Mouse (Mus musculus) kidney, postnatal 25 days (tissue): ENCODE measurements around the gene Palm2.

Source experiments
- DNase-seq, 2 experiments: peaks; one replicate each; pipeline ENCODE4 v3.0.0; 2021; ENCODE audit warnings: mixed read lengths in 2 of 2

Gene Palm2

GRCm38 (mm10) chr4:57624819-57625218, 190.8 kb downstream of the Palm2 start:
- no peak for DNase-seq

GRCm38 (mm10) chr4:57625306-57625705, 191.3 kb downstream of the Palm2 start:
- DNase-seq = no peak

GRCm38 (mm10) chr4:57625756-57626155, 191.7 kb downstream of the Palm2 start:
- no peak for DNase-seq

- no peak for DNase-seq
Observed at GRCm38 (mm10) chr4:57626921-57627320, 192.9 kb downstream of the Palm2 start.

- no peak for DNase-seq
Observed at GRCm38 (mm10) chr4:57632386-57632785, 198.3 kb downstream of the Palm2 start.

GRCm38 (mm10) chr4:57633052-57633451, 199.0 kb downstream of the Palm2 start:
- no peak for DNase-seq

GRCm38 (mm10) chr4:57634956-57635355, 200.9 kb downstream of the Palm2 start:
- DNase-seq = no peak

GRCm38 (mm10) chr4:57636782-57637482, 202.9 kb downstream of the Palm2 start:
- DNase-seq = no peak

- no peak for DNase-seq
Observed at GRCm38 (mm10) chr4:57637636-57638386, 203.8 kb downstream of the Palm2 start.

GRCm38 (mm10) chr4:57638941-57639340, 204.9 kb downstream of the Palm2 start:
- no peak for DNase-seq

- no peak for DNase-seq
Observed at GRCm38 (mm10) chr4:57640222-57640621, 206.2 kb downstream of the Palm2 start.

- DNase-seq = no peak
Observed at GRCm38 (mm10) chr4:57640971-57641370, 206.9 kb downstream of the Palm2 start.

GRCm38 (mm10) chr4:57650994-57651393, 216.9 kb downstream of the Palm2 start:
- no peak for DNase-seq

GRCm38 (mm10) chr4:57651547-57651946, 217.5 kb downstream of the Palm2 start:
- no peak for DNase-seq

- DNase-seq = no peak
Observed at GRCm38 (mm10) chr4:57652185-57652904, 218.3 kb downstream of the Palm2 start.

GRCm38 (mm10) chr4:57655966-57656365, 221.9 kb downstream of the Palm2 start:
- DNase-seq = no peak

- DNase-seq = no peak
Observed at GRCm38 (mm10) chr4:57656388-57656787, 222.3 kb downstream of the Palm2 start.

GRCm38 (mm10) chr4:57656861-57657260, 222.8 kb downstream of the Palm2 start:
- no peak for DNase-seq

- no peak for DNase-seq
Observed at GRCm38 (mm10) chr4:57660470-57660869, 226.4 kb downstream of the Palm2 start.

- DNase-seq = no peak
Observed at GRCm38 (mm10) chr4:57666101-57666500, 232.1 kb downstream of the Palm2 start.

GRCm38 (mm10) chr4:57670813-57671469, 236.9 kb downstream of the Palm2 start:
- DNase-seq = peak in 1 of 2 experiments; percentile 32

- DNase-seq = no peak
Observed at GRCm38 (mm10) chr4:57672541-57672940, 238.5 kb downstream of the Palm2 start.
